Mouse (Mus musculus) lung, postnatal 0 days (tissue): ENCODE results near the gene Irak4.

ENCODE experiments used
- CTCF ChIP-seq: IDR thresholded peaks from 2 replicates; pipeline ENCODE4 v1.5.1; 2016; ENCODE audit warnings: antibody characterized with exemption, mild to moderate bottlenecking
- EP300 ChIP-seq: IDR thresholded peaks from 2 replicates; pipeline ENCODE4 v1.6.1; 2016; ENCODE audit warnings: antibody characterized with exemption, mild to moderate bottlenecking, control low read depth

DNA sequence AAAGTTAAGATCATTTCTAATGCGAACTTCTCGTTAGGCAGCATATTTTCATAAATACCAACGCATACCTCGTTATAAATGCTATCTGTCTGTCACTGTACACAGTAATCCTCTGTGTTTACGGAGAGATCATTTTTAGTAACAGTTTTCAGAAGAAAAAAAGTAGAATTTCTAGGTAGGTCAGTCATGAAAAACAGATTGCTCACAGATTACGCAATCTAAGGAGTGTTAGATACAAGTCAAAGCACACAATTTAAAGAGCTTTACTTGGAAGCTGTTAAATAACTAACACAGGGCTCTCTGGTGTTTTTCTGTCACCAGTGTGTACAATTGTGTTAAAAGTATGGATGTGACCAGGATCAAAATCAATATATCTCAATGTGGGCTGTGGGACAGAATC, 10.5 kb upstream of the Irak4 start:
- TF ChIP-seq CTCF (no peak), EP300 (no peak)
